In genomic region chr17:53879006-53879675, GRCm38 (mm10) we compare ENCODE assay signal across 4 mouse cellular contexts. TPM values are rescaled to one million over a fixed set of nuclear protein-coding genes. Genes with fewer than 3 reads are reported as not detected.
"Had no signal": no experiment of that assay in that cellular context is flagged by ENCODE, and none has a peak within 500 bp of the region (broad histone marks: within the 10 kb centered on the region; RNA-seq: fewer than 3 reads in every experiment).

No protein-coding gene starts in this region.

RNA-seq across cellular contexts. Expression of gene Sult1c2, which starts 33.0 kb away (rescaled TPM):
- total RNA-seq: megakaryocyte progenitor cell, adult 5-6 weeks; midbrain, postnatal 0 days; monocyte, adult 5-6 weeks; neutrophil, adult 5-6 weeks had no signal
